Mouse (Mus musculus) MEL (cell line): ENCODE measurements around the gene Sec24a.

ENCODE experiments used
- BHLHE40 ChIP-seq: IDR thresholded peaks from 2 replicates; pipeline ENCODE4 v1.6.1; 2012; ENCODE audit warnings: low read depth, mild to moderate bottlenecking, inconsistent platforms, low read length, improper control_type of control experiment, borderline replicate concordance
- CTCF ChIP-seq, 3 experiments: IDR thresholded peaks in 2 of 3; conservative IDR thresholded peaks in 1 of 3; 2 replicates each; pipeline ENCODE4 v1.5.1; 2011 to 2012; ENCODE audit warnings: low read length in 3 of 3, low read depth in 2 of 3, mild to moderate bottlenecking in 2 of 3, improper control_type of control experiment in 1 of 3, inconsistent platforms in 1 of 3, mixed read lengths in 1 of 3, moderate library complexity in 1 of 3; ENCODE audit not compliant: control insufficient read depth in 1 of 3, insufficient read depth in 1 of 3, poor library complexity in 1 of 3, severe bottlenecking in 1 of 3
- E2F4 ChIP-seq: IDR thresholded peaks from 2 replicates; pipeline ENCODE4 v1.6.1; 2011; ENCODE audit warnings: low read depth, low read length, improper control_type of control experiment, borderline replicate concordance
- ELF1 ChIP-seq: IDR thresholded peaks from 2 replicates; pipeline ENCODE4 v1.6.1; 2014; ENCODE audit warnings: low read depth, mild to moderate bottlenecking, inconsistent platforms, low read length, improper control_type of control experiment, moderate library complexity
- EP300 ChIP-seq, 2 experiments: IDR thresholded peaks; 2 replicates each; pipeline ENCODE4 v1.6.1; 2011; ENCODE audit warnings: improper control_type of control experiment in 2 of 2, low read length in 2 of 2, low read depth in 1 of 2, mild to moderate bottlenecking in 1 of 2
- GABPA ChIP-seq: IDR thresholded peaks from 2 replicates; pipeline ENCODE4 v1.6.1; 2012; ENCODE audit warnings: low read depth, mild to moderate bottlenecking, inconsistent platforms, low read length, improper control_type of control experiment, moderate library complexity
- JUND ChIP-seq: IDR thresholded peaks from 2 replicates; pipeline ENCODE4 v1.6.1; 2011; ENCODE audit warnings: low read depth, mild to moderate bottlenecking, improper control_type of control experiment, low read length
- KAT2A ChIP-seq: conservative IDR thresholded peaks from 2 replicates; pipeline ENCODE4 v1.6.1; 2012; ENCODE audit warnings: low read depth, low read length, improper control_type of control experiment, inconsistent platforms
- POLR2A ChIP-seq, 2 experiments: IDR thresholded peaks; 2 replicates each; pipeline ENCODE4 v1.6.1; 2011 to 2012; ENCODE audit warnings: low read length in 2 of 2, mild to moderate bottlenecking in 2 of 2, control low read depth in 1 of 2, improper control_type of control experiment in 1 of 2, low read depth in 1 of 2, moderate library complexity in 1 of 2; ENCODE audit not compliant: control insufficient read depth in 1 of 2, insufficient read depth in 1 of 2, poor library complexity in 1 of 2
- POLR2AphosphoS5 ChIP-seq: IDR thresholded peaks from 2 replicates; pipeline ENCODE4 v1.6.1; 2012; ENCODE audit warnings: low read depth, borderline replicate concordance, mild to moderate bottlenecking, inconsistent platforms, low read length, moderate library complexity, mixed read lengths
- SIN3A ChIP-seq: IDR thresholded peaks from 2 replicates; pipeline ENCODE4 v1.6.1; 2012; ENCODE audit warnings: low read length, improper control_type of control experiment, inconsistent platforms
- TAL1 ChIP-seq: IDR thresholded peaks from 2 replicates; pipeline ENCODE4 v1.6.1; 2012; ENCODE audit warnings: mild to moderate bottlenecking, inconsistent platforms, low read length, moderate library complexity, mixed read lengths
- TBP ChIP-seq: IDR thresholded peaks from 2 replicates; pipeline ENCODE4 v1.8.0; 2011; ENCODE audit warnings: low read depth, low read length, improper control_type of control experiment
- TCF12 ChIP-seq: IDR thresholded peaks from 2 replicates; pipeline ENCODE4 v1.6.1; 2014; ENCODE audit warnings: low read depth, mild to moderate bottlenecking, inconsistent platforms, low read length, improper control_type of control experiment, moderate library complexity

DNA sequence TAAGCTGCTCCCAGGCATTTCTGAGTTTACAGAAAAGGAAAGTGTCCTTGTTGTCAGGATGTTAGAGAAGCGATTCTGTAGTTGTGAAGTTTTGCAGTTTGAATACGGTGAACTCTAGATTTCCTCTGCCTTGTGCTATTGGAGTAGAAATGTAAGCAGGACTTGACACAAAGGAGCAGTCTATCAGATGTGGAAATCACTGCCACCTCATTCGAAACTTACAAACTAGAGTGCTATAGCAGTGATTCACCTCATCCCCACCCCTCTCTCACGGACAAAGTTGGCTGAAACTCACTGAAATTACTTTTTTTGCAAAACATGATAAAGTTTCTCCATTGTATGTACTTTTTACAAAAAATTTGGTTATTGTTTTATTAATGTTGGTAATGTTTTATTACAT lies 1.4 kb upstream of the Sec24a start:
- no peak for TF ChIP-seq CTCF (IDR thresholded peaks at IDR 0.05 in 2 of 3, conservative IDR thresholded peaks at IDR 0.05 in 1 of 3; ENCODE audit: control insufficient read depth in 1 of 3, insufficient read depth in 1 of 3, low read depth in 2 of 3, low read length in 3 of 3, poor library complexity in 1 of 3, severe bottlenecking in 1 of 3)
- no peak for TF ChIP-seq TBP
- no peak for TF ChIP-seq SIN3A
- TF ChIP-seq E2F4, result no peak
- no peak for TF ChIP-seq BHLHE40
- no peak for TF ChIP-seq POLR2AphosphoS5
- no peak for TF ChIP-seq TAL1
- no peak for TF ChIP-seq TCF12
- TF ChIP-seq EP300 (IDR thresholded peaks at IDR 0.05; ENCODE audit: low read depth in 1 of 2, low read length in 2 of 2), result no peak
- no peak for TF ChIP-seq GABPA
- no peak for TF ChIP-seq JUND
- TF ChIP-seq POLR2A (IDR thresholded peaks at IDR 0.05; ENCODE audit: control insufficient read depth in 1 of 2, insufficient read depth in 1 of 2, low read depth in 1 of 2, low read length in 2 of 2, poor library complexity in 1 of 2), result no peak
- TF ChIP-seq ELF1, result no peak
- TF ChIP-seq KAT2A, result no peak
